Mouse (Mus musculus) hindbrain, postnatal 0 days (tissue): ENCODE measurements around the gene Parg. TPM values are rescaled to one million over a fixed set of nuclear protein-coding genes. Genes with fewer than 3 reads are reported as not detected.

Source experiments
- ATAC-seq: fragments of 200-750 bp; cut with Nextera tagmentation; 2 replicates; pipeline ENCODE4 v1.8.0; 2017; ENCODE audit warnings: mild to moderate bottlenecking, moderate TSS enrichment, moderate library complexity
- DNase-seq: peaks from one replicate; pipeline ENCODE4 v3.0.0-alpha.2; 2015; ENCODE audit warnings: low spot score
- H3K27ac ChIP-seq: fragments of 300-500 bp; sonication (generic); 2 replicates; pipeline ENCODE4 v1.5.1; 2014; ENCODE audit warnings: mild to moderate bottlenecking
- H3K27me3 ChIP-seq: fragments of 300-500 bp; sonication (generic); 2 replicates; pipeline ENCODE4 v1.6.1; 2014; ENCODE audit warnings: low read length, mixed read lengths; ENCODE audit not compliant: insufficient read depth
- H3K36me3 ChIP-seq: fragments of 300-500 bp; sonication (generic); 2 replicates; pipeline ENCODE4 v1.6.1; 2014; ENCODE audit warnings: low read length, mixed read lengths; ENCODE audit not compliant: insufficient read depth
- H3K4me1 ChIP-seq: fragments of 300-500 bp; sonication (generic); 2 replicates; pipeline ENCODE4 v1.6.1; 2014; ENCODE audit warnings: antibody characterized with exemption, low read length, mixed read lengths; ENCODE audit not compliant: insufficient read depth
- H3K4me2 ChIP-seq: fragments of 300-500 bp; sonication (generic); 2 replicates; pipeline ENCODE4 v1.6.1; 2014; ENCODE audit warnings: low read depth, mild to moderate bottlenecking, low read length, moderate library complexity, mixed read lengths
- H3K4me3 ChIP-seq: fragments of 300-500 bp; sonication (generic); 2 replicates; pipeline ENCODE4 v1.5.1; 2014; ENCODE audit warnings: low read length
- H3K9ac ChIP-seq: fragments of 300-500 bp; sonication (generic); replicated peaks from 2 replicates; pipeline ENCODE4 v1.6.1; 2014; ENCODE audit warnings: mild to moderate bottlenecking, low read length, moderate library complexity, mixed read lengths
- H3K9me3 ChIP-seq: fragments of 300-500 bp; sonication (generic); 2 replicates; pipeline ENCODE4 v1.6.1; 2016; ENCODE audit warnings: low read length, mixed read lengths
- CTCF ChIP-seq: IDR thresholded peaks from 2 replicates; pipeline ENCODE4 v1.5.1; 2016; ENCODE audit warnings: antibody characterized with exemption, control low read depth, low read depth
- WGBS: fragments of 180-500 bp; shearing (Covaris S2); extraction: QIAGEN DNeasy Blood & Tissue Kit; methylation state at CpG from one replicate; pipeline ENCODE4 v1.1.7; 2014; 5-methylcytosine and 5-hydroxymethylcytosine counted together
- polyA plus RNA-seq: library from polyadenylated mRNA; unstranded; fragments of >200 nt; fragmentation: Nextera tagmentation; extraction: Ambion mirVana; gene quantifications from 2 replicates; pipeline ENCODE4 v1.2.1, GENCODE M21; 2015
- total RNA-seq: library from RNA; depleted of rRNA; stranded (reverse); fragments of >200 nt; gene quantifications from 2 replicates; pipeline ENCODE4 v1.2.3, GENCODE M21; 2014; rRNA removed

The Parg gene
- total RNA-seq (33.6 and 35.0 TPM in 2 replicates), polyA plus RNA-seq (26.4 and 26.5 TPM in 2 replicates)

DNA sequence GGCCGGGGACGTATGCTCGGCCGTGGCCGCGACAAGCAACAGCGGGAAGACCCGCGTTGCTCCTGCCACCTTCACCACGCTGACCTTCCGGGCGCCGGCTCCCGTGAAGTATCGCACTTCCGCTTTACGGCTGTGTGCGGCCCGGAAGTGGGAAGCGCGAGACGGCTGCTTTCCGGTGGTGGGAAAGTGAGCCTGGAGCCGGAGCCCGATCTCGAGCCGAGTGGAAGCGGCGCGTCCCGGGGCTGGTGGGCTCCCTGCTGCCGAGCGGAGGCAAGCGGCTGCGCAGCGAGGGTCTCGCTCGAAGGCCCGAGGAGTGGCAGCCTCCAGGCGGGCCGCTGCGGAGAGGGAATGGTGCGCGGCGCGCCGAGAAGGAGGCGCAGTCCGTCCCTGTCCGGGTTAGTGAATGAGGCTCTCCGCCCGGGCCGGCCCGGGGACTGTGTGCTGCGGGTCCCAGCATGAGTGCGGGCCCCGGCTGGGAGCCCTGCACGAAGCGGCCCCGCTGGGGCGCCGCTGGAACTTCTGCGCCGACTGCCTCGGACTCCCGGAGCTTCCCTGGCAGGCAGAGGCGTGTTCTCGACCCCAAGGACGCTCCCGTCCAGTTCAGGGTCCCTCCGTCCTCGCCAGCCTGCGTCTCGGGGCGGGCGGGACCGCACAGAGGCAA, at the start of gene Parg, which contains the start of gene Timm23:
Gene Parg (plus strand): TSS at position 159 of the 661 bp plus-strand sequence.
Gene Timm23 (minus strand): TSS at position 108 of the 661 bp plus-strand sequence.
- ATAC-seq: peak; percentile 97
- Histone ChIP-seq H3K4me2 (peak within 1 kb of the TSS; percentile 94), H3K9ac (peak within 1 kb of the TSS; percentile 95), H3K27me3 (no peaks in the 10 kb centered on the region), H3K4me3 (peak within 1 kb of the TSS; percentile 92), H3K4me1 (peaks cover 22% of the 10 kb centered on the region), H3K27ac (peak within 1 kb of the TSS; percentile 81), H3K36me3 (peaks cover 16% of the 10 kb centered on the region), H3K9me3 (no peaks in the 10 kb centered on the region)
- under 1% methylated on average over 66 of the region's 77 CpGs for WGBS
- TF ChIP-seq CTCF: no peak; the same call in 1 of the 2 replicates
- peak; percentile 94 for DNase-seq

- WGBS: 91% methylated on average over 18 of the region's 18 CpGs
- no peak for TF ChIP-seq CTCF
These were observed 49.3 kb upstream of the Parg start for GRCm38 (mm10) chr14:32152243-32152965.

GRCm38 (mm10) chr14:32153156-32153555, 48.6 kb upstream of the Parg start:
- Histone ChIP-seq H3K27me3 (no peaks in the 10 kb centered on the region), H3K9me3 (0 out of 2 replicates have a peak, but pooled peaks cover under 1% of the 10 kb centered on the region), H3K27ac (no peak overlapping the region), H3K4me1 (no peaks in the 10 kb centered on the region), H3K4me3 (no peak overlapping the region), H3K36me3 (no peaks in the 10 kb centered on the region), H3K4me2 (no peak overlapping the region), H3K9ac (no peak overlapping the region)
- DNase-seq (no peak), ATAC-seq (no peak)
- TF ChIP-seq CTCF: no peak
- WGBS: 91% methylated on average over 2 of the region's 2 CpGs

More at GRCm38 (mm10) chr14:32152243-32152965, 49.3 kb upstream of the Parg start:
- no peak for ATAC-seq
- DNase-seq: peak; percentile 5
- Histone ChIP-seq H3K27ac (no peak overlapping the region), H3K27me3 (no peaks in the 10 kb centered on the region), H3K4me1 (no peaks in the 10 kb centered on the region), H3K4me2 (no peak overlapping the region), H3K4me3 (no peak overlapping the region), H3K36me3 (no peaks in the 10 kb centered on the region), H3K9me3 (0 out of 2 replicates have a peak, but pooled peaks cover 4% of the 10 kb centered on the region), H3K9ac (no peak overlapping the region)

- TF ChIP-seq CTCF: no peak
- H3K27me3 ChIP-seq: no peaks in the 10 kb centered on the region
- H3K27ac ChIP-seq: no peak overlapping the region
- DNase-seq: no peak
- H3K9ac ChIP-seq: no peak overlapping the region
- H3K4me1 ChIP-seq: no peaks in the 10 kb centered on the region
- H3K36me3 ChIP-seq: no peaks in the 10 kb centered on the region
- H3K4me3 ChIP-seq: no peak overlapping the region
- H3K9me3 ChIP-seq: no peaks in the 10 kb centered on the region
- 89% methylated on average over 6 of the region's 6 CpGs for WGBS
- no peak overlapping the region for H3K4me2 ChIP-seq
- no peak for ATAC-seq
These were observed 47.0 kb upstream of the Parg start for GRCm38 (mm10) chr14:32154758-32155157.

DNA sequence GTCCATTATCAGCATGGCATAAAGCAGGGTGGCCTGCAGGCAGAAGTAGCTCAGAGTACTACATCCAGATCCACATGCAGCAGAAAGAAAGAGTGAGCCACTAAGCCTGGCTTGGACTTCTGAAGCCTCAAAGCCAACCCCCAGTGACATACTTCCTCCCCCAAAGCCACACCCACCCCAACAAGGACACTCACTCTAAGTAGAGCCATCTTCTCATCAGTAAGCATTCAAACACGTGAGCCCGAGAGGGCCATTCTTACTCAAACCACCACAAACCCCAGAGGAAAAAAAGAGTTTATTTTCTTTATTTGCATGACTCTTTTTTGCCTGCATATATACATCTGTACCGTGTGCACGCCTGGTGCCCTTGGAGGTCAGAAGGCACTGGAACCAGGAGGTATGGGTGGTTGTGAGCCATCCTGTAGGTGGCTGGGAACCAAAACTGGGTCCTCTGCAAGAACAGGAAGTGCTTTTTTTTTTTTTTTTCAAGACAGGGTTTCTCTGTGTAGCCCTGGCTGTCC, 42.5 kb upstream of the Parg start:
- no peaks in the 10 kb centered on the region for H3K4me1 ChIP-seq
- H3K9ac ChIP-seq: peak overlapping the region; percentile 98; the same call in 1 of the 2 replicates
- H3K27ac ChIP-seq: peak overlapping the region; percentile 92; the same call in 1 of the 2 replicates
- H3K4me2 ChIP-seq: peak overlapping the region; percentile 88
- H3K4me3 ChIP-seq: peak overlapping the region; percentile 93
- 30% methylated on average over 4 of the region's 4 CpGs for WGBS
- TF ChIP-seq CTCF: no peak
- H3K9me3 ChIP-seq: no peaks in the 10 kb centered on the region
- H3K27me3 ChIP-seq: no peaks in the 10 kb centered on the region
- DNase-seq: peak; percentile 17
- ATAC-seq: peak; percentile 48; the same call in 1 of the 2 replicates
- no peaks in the 10 kb centered on the region for H3K36me3 ChIP-seq

DNA sequence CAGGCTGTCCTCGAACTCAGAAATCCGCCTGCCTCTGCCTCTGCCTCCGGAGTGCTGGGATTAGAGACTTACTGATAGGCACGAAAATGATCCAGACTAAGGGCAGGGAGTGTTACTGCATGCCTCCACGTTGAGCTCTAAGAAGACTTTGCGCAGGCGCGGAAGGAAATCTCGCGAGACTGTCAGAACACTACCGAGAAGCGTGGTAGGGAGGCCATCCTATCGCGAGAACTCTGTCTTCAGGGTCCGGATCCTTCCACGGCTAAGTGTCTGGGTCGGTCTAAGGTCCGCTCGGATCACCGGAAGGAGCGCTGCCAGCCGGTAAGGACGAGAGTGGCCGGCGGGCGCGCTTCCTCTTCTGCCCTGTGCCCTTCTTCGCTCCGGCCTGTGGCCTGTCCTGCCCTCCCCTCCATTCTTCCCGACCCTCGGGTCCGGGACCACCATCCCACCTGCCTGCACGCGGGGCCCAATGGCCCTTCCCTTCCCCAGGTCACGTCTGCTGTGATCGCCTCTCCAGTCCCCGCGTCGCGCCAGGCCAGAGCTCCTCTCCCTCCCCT, 42.0 kb upstream of the Parg start, which contains the start of gene Ncoa4:
Gene Ncoa4 (plus strand): TSS at position 176 of the 557 bp plus-strand sequence.
- peak; percentile 100 for DNase-seq
- peak; percentile 38 for TF ChIP-seq CTCF
- peak within 1 kb of the TSS; percentile 98 for H3K9ac ChIP-seq
- no peaks in the 10 kb centered on the region for H3K36me3 ChIP-seq
- H3K4me1 ChIP-seq: no peaks in the 10 kb centered on the region
- H3K9me3 ChIP-seq: no peaks in the 10 kb centered on the region
- ATAC-seq: peak; percentile 98
- peak within 1 kb of the TSS; percentile 93 for H3K4me3 ChIP-seq
- H3K27me3 ChIP-seq: no peaks in the 10 kb centered on the region
- H3K27ac ChIP-seq: peak within 1 kb of the TSS; percentile 92
- peak within 1 kb of the TSS; percentile 88 for H3K4me2 ChIP-seq
- under 1% methylated on average over 33 of the region's 40 CpGs for WGBS
